Mouse (Mus musculus) neural tube, embryonic 14.5 days (tissue): ENCODE measurements at regions not wholly inside any gene's neighbourhood (a gene's known extent, or its start where the extent isn't known, plus 50 kb on each side); places are given as distances from the start of the nearest gene placed in this dataset.
"Not testable (repeated sequence)": the region's sequence is repeated elsewhere in the genome, so short reads cannot be mapped to it uniquely, and the experiment has no call there.

Experiments used
- ATAC-seq: fragments of 200-750 bp; cut with Nextera tagmentation; 2 replicates; pipeline ENCODE4 v1.8.0; 2017; ENCODE audit warnings: low read depth, mild to moderate bottlenecking, moderate TSS enrichment, moderate library complexity
- H3K27ac ChIP-seq: fragments of 300-500 bp; sonication (generic); 2 replicates; pipeline ENCODE4 v1.5.1; 2014; ENCODE audit warnings: low read depth, mild to moderate bottlenecking, control low read depth, low read length, moderate library complexity, mixed read lengths
- H3K27me3 ChIP-seq: fragments of 300-500 bp; sonication (generic); 2 replicates; pipeline ENCODE4 v1.6.1; 2014; ENCODE audit warnings: low read length; ENCODE audit not compliant: control insufficient read depth, insufficient read depth
- H3K36me3 ChIP-seq: fragments of 300-500 bp; sonication (generic); 2 replicates; pipeline ENCODE4 v1.6.1; 2014; ENCODE audit warnings: low read length, mixed read lengths; ENCODE audit not compliant: control insufficient read depth, insufficient read depth
- H3K4me1 ChIP-seq: fragments of 300-500 bp; sonication (generic); 2 replicates; pipeline ENCODE4 v1.6.1; 2014; ENCODE audit warnings: low read length; ENCODE audit not compliant: control insufficient read depth, insufficient read depth
- H3K4me2 ChIP-seq: fragments of 300-500 bp; sonication (generic); 2 replicates; pipeline ENCODE4 v1.6.1; 2014; ENCODE audit warnings: mild to moderate bottlenecking, low read depth, low read length, control low read depth
- H3K4me3 ChIP-seq: fragments of 300-500 bp; sonication (generic); 2 replicates; pipeline ENCODE4 v1.5.1; 2014; ENCODE audit warnings: low read depth, low read length, control low read depth, mixed read lengths
- H3K9ac ChIP-seq: fragments of 300-500 bp; sonication (generic); replicated peaks from 2 replicates; pipeline ENCODE4 v1.6.1; 2014; ENCODE audit warnings: low read depth, mild to moderate bottlenecking, control low read depth, low read length, mixed read lengths
- H3K9me3 ChIP-seq: fragments of 300-500 bp; sonication (generic); 2 replicates; pipeline ENCODE4 v1.6.1; 2016; ENCODE audit warnings: low read length; ENCODE audit not compliant: control insufficient read depth
- WGBS: fragments of 180-500 bp; shearing (Covaris S2); extraction: QIAGEN DNeasy Blood & Tissue Kit; methylation state at CpG from one replicate; pipeline ENCODE4 v1.1.7; 2014; 5-methylcytosine and 5-hydroxymethylcytosine counted together

- H3K9me3 ChIP-seq: no peaks in the 10 kb centered on the region
- H3K4me1 ChIP-seq: no peaks in the 10 kb centered on the region
- no peak overlapping the region for H3K9ac ChIP-seq
- no peak overlapping the region for H3K4me2 ChIP-seq
- H3K4me3 ChIP-seq: no peak overlapping the region
- no peaks in the 10 kb centered on the region for H3K36me3 ChIP-seq
- H3K27me3 ChIP-seq: no peaks in the 10 kb centered on the region
- no peak overlapping the region for H3K27ac ChIP-seq
- no peak for ATAC-seq
- 91% methylated on average over 4 of the region's 4 CpGs for WGBS
Observed at GRCm38 (mm10) chr16:86826641-86827040, 527.3 kb upstream of the N6amt1 start.

- WGBS: 84% methylated on average over 1 of the region's 1 CpGs
- Histone ChIP-seq H3K27me3 (no peaks in the 10 kb centered on the region), H3K36me3 (no peaks in the 10 kb centered on the region), H3K27ac (no peak overlapping the region), H3K9ac (no peak overlapping the region), H3K9me3 (no peaks in the 10 kb centered on the region), H3K4me2 (no peak overlapping the region), H3K4me1 (no peaks in the 10 kb centered on the region), H3K4me3 (no peak overlapping the region)
- no peak for ATAC-seq
Observed at GRCm38 (mm10) chr16:86823496-86823895, 530.5 kb upstream of the N6amt1 start.

- 98% methylated on average over 2 of the region's 2 CpGs for WGBS
- no peaks in the 10 kb centered on the region for H3K4me1 ChIP-seq
- no peak overlapping the region for H3K27ac ChIP-seq
- no peak overlapping the region for H3K4me3 ChIP-seq
- no peaks in the 10 kb centered on the region for H3K27me3 ChIP-seq
- H3K36me3 ChIP-seq: no peaks in the 10 kb centered on the region
- H3K9ac ChIP-seq: no peak overlapping the region
- no peaks in the 10 kb centered on the region for H3K9me3 ChIP-seq
- no peak overlapping the region for H3K4me2 ChIP-seq
- ATAC-seq: no peak
Observed at GRCm38 (mm10) chr16:86821586-86821985, 532.4 kb upstream of the N6amt1 start.

- not testable (repeated sequence) for H3K4me3 ChIP-seq, H3K4me1 ChIP-seq, H3K27me3 ChIP-seq, ATAC-seq, H3K9ac ChIP-seq, H3K27ac ChIP-seq, H3K36me3 ChIP-seq, H3K4me2 ChIP-seq, H3K9me3 ChIP-seq
- 84% methylated on average over 1 of the region's 1 CpGs for WGBS
Observed at GRCm38 (mm10) chr16:86818639-86819038, 535.3 kb upstream of the N6amt1 start.

- no peak for ATAC-seq
- 69% methylated on average over 8 of the region's 8 CpGs for WGBS
- H3K27me3 ChIP-seq: no peaks in the 10 kb centered on the region
Observed at GRCm38 (mm10) chr16:86816763-86817593, 537.0 kb upstream of the N6amt1 start.

GRCm38 (mm10) chr16:86816006-86816405, 538.0 kb upstream of the N6amt1 start:
- Histone ChIP-seq H3K4me1 (no peaks in the 10 kb centered on the region), H3K27me3 (no peaks in the 10 kb centered on the region), H3K9ac (no peak overlapping the region), H3K4me3 (no peak overlapping the region), H3K27ac (no peak overlapping the region), H3K4me2 (no peak overlapping the region), H3K9me3 (no peaks in the 10 kb centered on the region), H3K36me3 (no peaks in the 10 kb centered on the region)
- 82% methylated on average over 2 of the region's 2 CpGs for WGBS
- ATAC-seq: no peak

More at GRCm38 (mm10) chr16:86816763-86817593, 537.0 kb upstream of the N6amt1 start:
- Histone ChIP-seq H3K9ac (no peak overlapping the region), H3K4me1 (no peaks in the 10 kb centered on the region), H3K9me3 (no peaks in the 10 kb centered on the region), H3K27ac (no peak overlapping the region), H3K4me3 (no peak overlapping the region), H3K4me2 (no peak overlapping the region), H3K36me3 (no peaks in the 10 kb centered on the region)

- Histone ChIP-seq H3K36me3 (no peaks in the 10 kb centered on the region), H3K9ac (no peak overlapping the region), H3K4me3 (no peak overlapping the region), H3K27ac (no peak overlapping the region), H3K4me1 (no peaks in the 10 kb centered on the region), H3K4me2 (no peak overlapping the region), H3K9me3 (no peaks in the 10 kb centered on the region), H3K27me3 (no peaks in the 10 kb centered on the region)
- no peak for ATAC-seq
- 84% methylated on average over 5 of the region's 5 CpGs for WGBS
Observed at GRCm38 (mm10) chr16:86812692-86813091, 541.3 kb upstream of the N6amt1 start.

- H3K9ac ChIP-seq: no peak overlapping the region
- H3K4me1 ChIP-seq: no peaks in the 10 kb centered on the region
- WGBS: 75% methylated on average over 5 of the region's 5 CpGs
- H3K9me3 ChIP-seq: no peaks in the 10 kb centered on the region
- no peaks in the 10 kb centered on the region for H3K27me3 ChIP-seq
- H3K4me3 ChIP-seq: no peak overlapping the region
- H3K36me3 ChIP-seq: no peaks in the 10 kb centered on the region
- no peak overlapping the region for H3K4me2 ChIP-seq
- no peak for ATAC-seq
- H3K27ac ChIP-seq: no peak overlapping the region
Observed at GRCm38 (mm10) chr16:86808644-86809324, 545.2 kb upstream of the N6amt1 start.

- H3K27me3 ChIP-seq: no peaks in the 10 kb centered on the region
- 76% methylated on average over 2 of the region's 2 CpGs for WGBS
- no peak overlapping the region for H3K27ac ChIP-seq
Observed at GRCm38 (mm10) chr16:86806374-86806773, 547.6 kb upstream of the N6amt1 start.

More at GRCm38 (mm10) chr16:86806374-86806773, 547.6 kb upstream of the N6amt1 start:
- Histone ChIP-seq H3K36me3 (no peaks in the 10 kb centered on the region), H3K4me2 (no peak overlapping the region), H3K9me3 (no peaks in the 10 kb centered on the region), H3K4me3 (no peak overlapping the region), H3K4me1 (no peaks in the 10 kb centered on the region), H3K9ac (no peak overlapping the region)
- ATAC-seq: no peak
